Mouse (Mus musculus): Measurements from ENCODE around the gene Plxnb2.

The Plxnb2 gene

DNA sequence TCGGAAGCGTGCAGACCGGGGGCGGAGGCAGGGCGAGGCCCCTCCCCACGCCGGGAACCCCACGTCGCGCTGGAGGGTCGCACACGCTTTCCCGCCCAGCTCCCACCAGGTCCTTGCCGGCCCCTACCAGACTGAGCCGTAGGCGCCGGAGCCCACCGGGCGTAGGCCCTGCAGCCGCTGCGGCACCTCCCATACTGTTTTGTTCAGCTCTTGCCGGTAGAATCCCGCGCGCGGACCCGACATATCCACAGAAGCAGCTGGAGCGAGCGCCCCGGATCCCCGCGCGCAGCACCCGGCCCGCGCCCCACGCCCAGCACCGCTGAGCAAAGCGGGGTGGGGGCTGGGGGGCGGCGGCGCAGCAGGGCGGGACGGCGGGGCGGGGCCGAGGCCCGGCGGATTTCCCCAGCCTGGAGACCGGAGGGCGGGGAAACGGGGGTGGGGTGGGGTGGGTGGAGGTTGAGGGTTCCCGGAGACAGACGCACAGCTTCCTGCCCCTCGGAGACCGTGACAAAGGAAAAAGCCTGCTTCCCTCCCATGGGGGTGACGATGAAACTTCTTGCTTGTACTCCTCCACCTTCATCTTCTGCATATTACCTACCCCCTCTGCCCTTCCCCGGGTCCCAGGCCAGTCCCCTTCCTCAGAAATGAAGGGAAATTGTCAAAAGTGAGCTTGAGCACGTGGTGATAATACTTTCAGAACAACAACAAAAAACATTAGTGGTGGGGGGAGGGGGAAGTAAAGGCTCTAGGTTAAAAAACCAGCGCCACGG lies 31.1 kb downstream of the Plxnb2 start, which contains the start of gene Mapk11:
TSS of gene Mapk11 (minus strand) at position 358 of the 770 bp plus-strand sequence.
- peak; percentile 87 for DNase-seq (ENCODE audit: low read depth, low spot score)

DNA sequence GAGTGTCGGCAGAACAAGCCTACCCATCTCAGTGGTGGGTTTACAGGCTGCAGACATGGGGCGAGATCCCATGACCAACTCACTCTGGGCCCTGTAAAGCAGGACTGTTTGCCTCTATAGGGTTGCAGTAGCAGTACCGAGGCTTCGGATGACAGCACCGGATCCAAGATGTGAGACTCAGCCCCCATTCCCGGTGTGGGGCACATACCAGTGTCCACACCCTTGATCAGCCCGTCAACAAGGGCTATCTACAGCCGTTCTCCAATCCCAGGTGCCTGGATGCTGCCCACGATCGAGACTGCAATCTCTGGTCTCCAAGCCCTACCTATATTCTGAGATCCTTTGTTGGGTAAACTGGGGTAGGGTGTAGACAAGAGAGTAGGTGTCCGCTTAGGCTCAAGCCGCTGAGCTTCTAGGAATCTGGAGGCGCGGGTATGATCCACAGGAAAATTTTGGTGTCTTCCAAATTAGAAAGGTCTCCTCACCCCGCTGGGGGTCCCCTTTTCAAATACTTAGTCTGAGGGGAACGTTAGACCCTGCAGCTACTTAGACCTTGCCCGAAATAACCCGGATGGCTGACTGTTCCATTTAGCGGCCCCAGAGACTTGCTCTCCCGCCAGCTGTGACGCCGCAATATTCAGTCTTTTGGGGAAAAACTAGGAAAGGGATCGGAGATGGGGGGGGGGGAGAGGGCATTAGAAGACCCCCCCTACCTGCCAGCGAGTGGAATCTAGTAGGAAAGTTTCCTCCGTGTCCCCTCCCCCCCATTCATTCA lies 31.9 kb downstream of the Plxnb2 start:
- peak; percentile 25 for DNase-seq (ENCODE audit: low read depth, low spot score)

DNA sequence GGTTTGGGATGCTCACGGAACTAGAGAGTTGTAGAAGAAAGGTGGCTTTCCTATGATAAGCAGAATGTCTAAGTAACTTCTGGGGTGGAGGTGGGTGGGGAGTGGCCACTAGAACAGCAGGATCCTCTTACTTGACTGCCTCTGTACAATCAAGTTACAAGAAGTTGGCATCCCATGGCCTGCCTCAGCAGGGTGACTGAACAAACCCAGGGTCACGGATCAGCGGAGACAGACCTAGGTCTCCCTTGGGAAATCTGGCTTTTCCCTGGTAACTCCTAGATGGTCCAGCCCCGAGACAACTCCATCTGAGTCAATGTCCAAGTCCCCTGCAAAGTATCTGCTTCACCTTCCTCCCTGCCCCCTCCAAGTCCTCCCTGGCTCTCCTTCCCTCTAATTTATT lies 32.7 kb downstream of the Plxnb2 start:
- DNase-seq (ENCODE audit: low read depth, low spot score) = peak; percentile 33

DNA sequence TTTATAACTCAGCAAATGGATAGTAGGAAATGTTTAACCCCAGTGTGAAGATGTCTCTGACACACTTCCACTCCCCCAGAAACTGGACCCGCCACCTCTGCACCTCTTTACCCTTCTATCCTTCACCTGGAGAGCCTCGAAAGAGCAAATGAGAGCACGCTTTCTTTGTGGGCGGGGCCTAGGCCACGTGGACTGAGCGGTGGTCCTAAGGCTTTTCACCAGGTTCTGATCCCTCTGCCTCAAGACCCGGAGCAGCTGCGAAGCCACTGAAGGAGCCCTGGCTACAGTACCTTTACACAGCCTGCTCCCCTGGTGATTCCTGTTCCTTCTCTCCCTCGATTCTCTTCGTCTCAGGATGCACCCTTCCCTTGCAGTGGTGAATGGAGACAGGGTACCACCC lies 33.1 kb downstream of the Plxnb2 start:
- DNase-seq (ENCODE audit: low read depth, low spot score) = peak; percentile 41

DNA sequence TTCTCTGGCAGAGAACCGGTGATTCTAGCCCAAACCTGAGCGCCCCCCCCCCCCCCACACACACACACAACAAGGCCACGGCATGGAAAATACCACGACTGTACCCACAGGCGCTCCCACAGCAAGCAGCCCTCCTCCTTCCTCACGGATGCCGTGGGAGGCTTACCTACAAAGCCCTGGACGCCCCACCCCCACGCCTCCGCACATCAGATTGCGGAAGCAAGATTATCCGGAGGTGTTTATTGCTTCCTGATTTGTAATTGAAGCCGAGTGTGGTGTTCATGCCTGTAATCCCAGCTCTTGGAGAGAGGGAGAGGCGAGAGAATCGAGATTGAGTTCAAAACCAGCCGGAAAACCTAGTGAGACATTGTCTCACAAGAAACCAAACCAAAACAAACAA lies 33.6 kb downstream of the Plxnb2 start:
- DNase-seq (ENCODE audit: low read depth, low spot score) = peak; percentile 90

DNA sequence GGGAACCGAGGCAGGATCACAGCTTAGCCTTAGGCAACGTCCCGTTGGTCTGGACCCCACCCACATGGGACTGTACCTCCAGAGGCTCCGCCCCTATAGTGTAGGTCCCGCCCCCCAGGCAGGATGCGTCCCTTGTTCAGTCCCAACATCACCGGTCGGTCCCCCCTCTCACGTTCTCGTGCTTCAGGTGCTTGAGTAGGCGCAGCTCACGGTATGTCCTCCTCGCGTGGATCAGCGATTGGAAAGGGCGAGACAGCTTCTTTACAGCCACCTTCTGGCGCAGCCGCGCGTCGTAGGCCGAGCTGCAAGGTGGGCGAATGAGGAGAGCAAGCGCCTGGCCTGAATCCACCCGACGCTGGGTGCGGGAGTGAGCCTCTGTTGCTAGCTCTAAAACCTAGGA lies 34.1 kb downstream of the Plxnb2 start:
- DNase-seq (ENCODE audit: low read depth, low spot score) = peak; percentile 81

DNA sequence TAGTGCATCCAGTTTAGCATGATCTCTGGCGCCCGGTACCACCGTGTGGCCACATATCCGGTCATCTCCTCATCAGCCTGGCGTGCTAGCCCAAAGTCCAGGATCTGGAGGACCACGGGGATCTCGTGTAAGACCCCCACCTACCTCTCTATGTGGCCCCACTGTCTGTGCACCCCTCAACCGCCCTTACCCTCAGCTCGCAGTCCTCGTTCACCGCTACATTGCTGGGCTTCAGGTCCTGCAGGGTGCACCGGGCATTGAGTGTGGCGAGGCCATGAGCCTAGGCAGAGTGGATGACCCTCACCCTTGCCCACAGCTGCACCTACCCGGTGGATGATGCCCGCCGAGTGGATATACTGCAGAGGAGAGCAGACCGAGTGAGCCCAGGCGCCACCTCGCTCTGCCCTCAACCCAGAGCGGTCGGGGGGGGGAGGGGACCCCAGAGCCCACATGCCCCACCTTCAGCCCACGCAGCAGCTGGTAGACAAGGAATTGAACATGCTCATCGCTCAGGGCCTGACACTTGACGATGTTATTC lies 34.7 kb downstream of the Plxnb2 start:
- DNase-seq (ENCODE audit: low read depth, low spot score) = no peak

DNA sequence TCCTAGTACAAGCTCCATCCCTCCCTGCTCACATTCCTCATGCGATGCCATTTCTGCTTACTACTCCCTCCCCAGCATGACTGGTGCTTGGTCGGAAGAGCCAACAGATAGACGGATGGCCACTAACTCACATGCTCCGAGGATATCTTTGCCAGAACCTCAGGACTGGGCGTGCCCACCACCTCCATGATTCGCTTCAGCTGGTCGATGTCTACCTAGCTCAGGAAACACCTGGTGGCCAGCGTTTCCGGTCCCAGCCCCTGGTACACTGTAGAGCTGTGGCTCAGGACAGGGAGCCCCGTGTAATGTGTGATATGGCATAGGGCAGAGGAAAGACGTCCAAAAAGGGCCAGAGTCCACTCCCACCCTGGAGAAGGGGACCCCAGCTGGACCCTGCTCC lies 35.6 kb downstream of the Plxnb2 start:
- DNase-seq (ENCODE audit: low read depth, low spot score) = no peak

DNA sequence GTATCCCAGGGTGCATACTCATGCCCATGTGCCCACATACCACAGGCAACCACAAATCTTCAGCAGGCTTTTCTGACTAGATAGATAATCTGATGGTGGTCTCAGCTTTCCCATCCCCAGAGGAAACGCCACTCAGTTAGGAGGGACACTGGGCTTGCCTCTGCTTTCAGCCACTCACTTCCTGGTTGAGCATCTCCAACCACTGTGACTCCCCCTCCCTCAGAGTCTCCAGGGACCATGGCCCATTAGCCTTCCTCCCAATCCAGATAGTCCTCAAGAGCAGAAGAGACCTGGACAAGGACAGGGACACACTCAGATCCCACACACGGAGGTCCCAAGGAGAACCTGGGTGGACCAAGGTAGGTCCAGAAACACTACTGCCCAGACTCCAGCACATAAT lies 37.5 kb downstream of the Plxnb2 start:
- no peak for DNase-seq (ENCODE audit: low read depth, low spot score)

DNA sequence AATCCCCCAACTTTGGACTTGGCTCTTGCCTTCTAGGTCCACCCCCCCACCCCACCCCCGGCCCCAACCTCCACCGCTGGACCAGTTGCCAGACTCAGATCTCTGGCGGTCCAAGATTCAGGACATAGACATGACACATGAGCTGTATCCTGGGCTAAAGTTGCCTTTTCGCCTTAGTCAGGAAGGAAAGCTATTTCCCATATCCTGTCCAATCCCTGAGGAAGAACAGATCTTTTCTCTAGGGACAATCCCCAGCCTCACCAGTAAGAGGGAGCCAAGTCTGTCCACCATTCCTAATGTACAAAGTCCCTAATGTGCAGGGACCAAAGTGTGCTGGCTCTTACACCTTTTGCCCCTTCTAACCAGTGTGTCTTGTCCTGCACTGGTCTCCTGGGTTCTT lies 38.7 kb downstream of the Plxnb2 start:
- DNase-seq (ENCODE audit: low read depth, low spot score) = no peak

DNA sequence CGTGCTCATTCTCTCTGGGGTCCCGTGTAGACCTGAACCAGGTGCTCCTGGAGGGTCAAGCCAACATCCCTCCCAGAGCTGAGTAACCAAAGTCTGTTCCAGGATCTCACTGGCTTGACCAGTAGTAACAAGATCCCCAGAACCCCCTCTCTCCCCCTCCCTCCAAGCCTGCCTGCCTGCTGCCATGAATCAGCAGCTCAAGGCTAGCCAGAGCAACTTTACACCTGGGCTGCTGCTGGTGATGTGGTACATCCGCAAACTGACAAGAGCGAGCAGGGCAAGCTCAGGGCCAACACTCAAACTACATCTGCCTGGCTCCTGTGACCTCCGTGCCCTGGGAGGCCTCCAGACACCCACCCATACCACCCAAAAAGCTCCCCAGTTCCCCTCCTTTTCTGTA lies 39.1 kb downstream of the Plxnb2 start:
- peak; percentile 32 for DNase-seq (ENCODE audit: low read depth, low spot score)

DNA sequence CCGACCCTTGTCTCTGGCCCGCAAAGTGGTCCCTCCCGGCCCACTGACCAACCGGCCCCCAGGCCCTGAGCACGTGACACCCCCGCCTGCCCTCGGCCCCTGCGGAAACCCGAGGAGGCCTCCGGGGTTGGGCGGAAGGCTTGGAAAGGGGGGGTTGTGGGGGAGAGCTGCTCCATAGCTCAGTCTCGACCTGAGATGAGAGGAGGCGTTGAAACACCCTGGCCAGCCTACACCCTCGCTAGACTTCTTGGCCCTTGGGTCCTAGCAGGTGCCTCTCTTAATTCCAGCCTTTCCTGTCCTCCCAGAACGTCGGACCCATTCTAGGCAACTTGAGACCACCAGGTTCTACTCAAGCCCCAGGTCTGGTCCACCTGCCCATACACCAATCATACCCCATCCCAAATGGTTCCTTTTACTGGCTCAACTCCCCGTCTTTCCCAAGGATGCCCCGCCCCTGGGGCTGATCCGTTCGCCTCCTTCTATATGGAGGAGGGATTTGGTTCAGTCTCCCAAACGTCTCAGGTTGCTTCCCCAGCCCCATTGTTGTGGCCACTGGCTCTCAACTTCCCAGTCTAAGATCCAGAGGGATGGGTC lies 39.8 kb downstream of the Plxnb2 start, which contains the start of gene Mapk12:
TSS of gene Mapk12 (minus strand) at position 45 of the 594 bp plus-strand sequence.
- peak; percentile 37 for DNase-seq (ENCODE audit: low read depth, low spot score)

DNA sequence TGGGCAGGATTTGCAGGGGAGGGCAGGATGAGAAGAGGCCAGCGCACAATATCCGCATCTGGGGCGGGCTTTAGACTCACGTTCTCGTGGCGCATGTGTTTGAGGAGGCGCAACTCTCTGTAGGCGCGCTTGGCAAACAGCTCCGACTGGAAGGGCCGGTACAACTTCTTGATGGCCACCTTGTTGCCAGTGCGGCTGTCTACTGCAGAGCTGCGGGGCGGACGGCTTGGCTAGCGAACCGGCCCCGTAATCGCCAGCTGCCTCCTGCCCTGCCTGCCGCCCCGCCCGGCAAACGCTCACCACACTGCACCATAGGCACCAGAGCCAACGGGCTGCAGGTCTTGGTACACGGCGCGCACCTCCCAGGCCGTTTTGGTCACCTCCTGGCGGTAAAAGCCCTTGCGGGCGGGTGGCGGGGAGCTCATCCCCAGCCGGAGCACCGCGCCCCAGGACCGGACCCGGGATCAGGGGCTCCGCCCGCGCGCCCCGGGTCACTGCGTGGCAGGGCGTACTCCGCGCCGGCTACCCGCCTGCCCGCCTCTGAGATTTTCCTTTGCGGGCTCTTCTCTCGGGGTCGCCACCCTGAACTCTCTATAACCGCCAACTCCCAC lies 40.4 kb downstream of the Plxnb2 start:
- DNase-seq (ENCODE audit: low read depth, low spot score) = peak; percentile 46

DNA sequence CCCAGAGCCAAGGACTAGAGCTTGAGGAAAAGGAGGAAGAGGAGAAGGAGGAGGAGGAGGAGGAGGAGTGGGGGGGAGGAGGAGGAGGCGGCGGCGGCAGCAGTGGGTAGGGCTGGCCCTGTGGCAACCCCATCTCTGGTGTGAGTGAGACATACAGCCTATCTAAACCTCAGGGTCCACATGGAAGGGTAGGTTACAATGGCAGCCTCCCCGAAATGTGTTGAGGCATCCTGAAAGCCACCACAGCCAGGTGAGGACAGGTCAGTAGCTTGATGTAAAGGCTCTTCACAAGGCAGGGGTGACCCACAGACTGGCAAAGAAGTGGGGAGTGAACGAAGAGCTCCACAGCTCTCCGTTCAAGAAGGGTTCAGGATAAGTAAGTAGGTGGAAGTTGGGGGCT lies 42.1 kb downstream of the Plxnb2 start:
- no peak for DNase-seq (ENCODE audit: low read depth, low spot score)

DNA sequence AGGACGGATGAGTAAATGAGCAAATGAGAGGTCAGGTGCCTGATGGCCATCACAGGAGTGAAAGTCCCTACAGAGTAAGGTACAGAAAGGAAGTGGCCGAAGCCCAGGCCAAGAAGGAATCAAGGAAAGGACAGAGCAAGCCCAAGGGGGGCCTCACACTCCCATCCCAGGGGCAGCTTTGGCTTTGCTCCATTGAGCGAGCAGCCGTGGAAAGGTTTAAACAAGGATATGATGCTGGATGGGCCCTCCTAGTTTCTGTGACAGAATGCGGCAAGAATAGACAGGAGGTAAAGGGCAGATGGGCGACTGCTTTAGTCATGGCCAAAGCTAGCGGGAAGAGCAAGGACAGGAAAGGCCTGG lies 42.6 kb downstream of the Plxnb2 start:
- no peak for DNase-seq (ENCODE audit: low read depth, low spot score)

DNA sequence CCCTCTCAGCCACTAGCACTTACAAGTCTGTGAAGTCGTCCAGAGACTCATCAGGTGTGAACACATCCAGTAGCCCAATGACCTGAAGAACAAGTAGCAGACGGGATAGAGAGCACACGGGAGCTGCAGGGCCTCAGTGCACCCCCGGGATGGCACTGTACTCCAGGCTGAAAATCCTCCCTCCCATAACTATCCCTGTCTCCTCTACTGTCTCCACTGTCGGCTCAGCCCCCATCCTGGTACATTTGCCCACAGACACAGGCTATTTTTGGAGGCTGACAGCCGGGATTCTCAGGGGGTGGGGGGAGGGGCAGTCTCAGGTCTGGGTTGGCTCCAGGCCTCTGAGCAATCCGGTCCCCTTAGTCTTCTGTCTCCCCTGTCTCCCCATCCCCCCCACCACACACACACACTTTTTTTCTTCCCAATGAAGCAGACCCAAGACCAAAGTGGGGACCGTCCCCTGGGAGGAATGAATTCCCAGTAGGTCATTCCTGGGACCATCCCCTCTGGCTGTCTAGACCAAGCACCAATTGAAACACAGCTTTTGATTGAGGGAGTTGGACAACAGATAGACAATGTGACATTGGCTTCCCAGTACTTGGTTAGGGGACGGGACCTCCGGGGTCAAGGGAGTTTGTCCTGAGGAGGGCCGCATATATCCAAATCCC lies 43.1 kb downstream of the Plxnb2 start:
- no peak for DNase-seq (ENCODE audit: low read depth, low spot score)

DNA sequence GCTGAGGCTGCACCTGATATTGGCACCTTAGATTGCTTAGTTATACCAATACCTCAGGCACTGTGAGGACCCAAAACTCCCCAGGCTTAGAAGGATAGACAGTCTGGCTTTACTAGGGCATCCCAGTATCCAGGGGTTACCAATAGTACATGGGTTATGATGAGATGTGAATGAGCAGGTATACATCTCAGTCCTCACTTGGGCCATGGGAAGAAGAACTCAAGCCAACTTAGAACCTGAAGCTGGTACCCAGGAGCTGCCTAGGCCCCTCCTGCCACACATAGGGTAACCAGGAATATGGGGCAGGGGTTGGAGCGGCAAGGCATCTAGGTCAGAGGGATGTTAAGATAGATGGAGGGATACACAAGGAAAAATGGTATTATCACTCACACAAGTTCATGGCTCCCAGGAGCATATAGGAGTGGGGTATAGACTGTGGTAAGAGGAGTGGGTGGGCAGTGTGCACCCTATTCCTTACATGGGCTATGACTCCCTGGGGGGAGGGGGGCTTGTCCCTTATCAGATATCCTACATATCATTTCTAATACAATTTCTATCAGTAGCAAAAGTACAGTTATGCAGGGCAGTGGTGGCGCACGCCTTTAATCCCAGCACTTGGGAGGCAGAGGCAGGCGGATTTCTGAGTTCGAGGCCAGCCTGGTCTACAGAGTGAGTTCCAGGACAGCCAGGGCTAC lies 44.0 kb downstream of the Plxnb2 start:
- DNase-seq (ENCODE audit: low read depth, low spot score) = no peak

DNA sequence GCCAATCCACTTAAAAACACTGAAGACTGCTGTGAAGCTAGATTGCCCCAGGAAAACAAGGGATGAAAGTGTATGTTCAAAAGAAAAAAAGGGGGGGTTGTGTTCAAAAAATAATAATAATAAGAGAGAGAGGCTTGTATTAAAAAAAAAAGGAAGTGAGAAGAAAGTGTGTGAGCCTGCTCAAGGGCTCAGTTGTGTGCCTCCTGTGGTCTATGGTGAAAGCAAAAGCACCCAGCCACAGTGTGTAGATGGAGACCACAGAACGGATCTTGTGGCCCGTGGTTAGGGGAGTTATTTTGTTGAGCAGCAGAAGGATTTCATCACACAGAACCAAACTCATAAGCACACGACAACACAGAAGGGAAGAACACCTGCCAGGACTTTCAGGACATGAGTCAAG lies 49.3 kb downstream of the Plxnb2 start:
- DNase-seq (ENCODE audit: low read depth, low spot score) = peak; percentile 82

DNA sequence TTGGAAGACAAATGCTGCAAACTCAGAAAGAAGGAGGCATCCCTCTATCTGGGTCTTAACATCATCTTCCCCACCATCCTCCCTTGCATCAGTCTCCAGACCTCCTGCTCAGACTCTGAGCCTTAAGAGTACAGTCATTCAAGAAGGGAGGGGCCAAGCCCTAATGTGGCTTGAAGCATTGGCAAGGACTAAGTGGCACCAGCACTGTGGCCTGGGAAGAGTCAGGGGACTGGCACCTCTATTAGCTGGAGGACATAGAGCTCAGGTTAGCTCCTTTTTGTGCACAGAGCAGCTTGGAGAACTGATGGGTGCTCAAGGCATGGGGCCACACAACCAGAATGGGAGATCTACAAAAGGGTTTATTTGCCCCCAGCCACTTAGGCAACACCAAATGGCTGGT lies 50.3 kb downstream of the Plxnb2 start:
- no peak for DNase-seq (ENCODE audit: low read depth, low spot score)

Data from CD4-positive, CD25-positive, alpha-beta regulatory T cell, adult 2 months (primary cell).